In the genomic region with DNA sequence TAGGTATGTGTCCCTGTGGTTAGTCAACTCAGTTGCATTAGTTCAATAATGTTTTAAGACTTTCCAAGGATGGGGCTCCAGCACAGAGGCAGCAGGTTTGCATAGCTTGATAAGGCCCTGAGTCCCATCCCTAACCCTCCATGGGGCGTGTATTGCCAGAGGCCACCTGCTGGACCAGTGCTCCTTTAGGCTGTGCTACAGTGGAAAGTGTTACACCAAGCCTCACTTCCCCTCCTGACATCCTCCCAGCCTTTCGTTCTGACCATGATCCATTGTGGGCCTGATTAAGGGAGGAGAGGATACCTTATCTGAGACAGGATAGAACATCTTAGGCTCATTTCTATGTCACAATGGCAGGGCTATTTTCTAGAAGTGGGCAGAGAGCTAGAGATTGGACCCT, we compare ENCODE assay signal across 20 mouse cellular contexts. TPM values are rescaled to one million over a fixed set of nuclear protein-coding genes. Genes with fewer than 3 reads are reported as not detected.
DNase-seq lines count a peak whose midpoint lies in the region; ATAC-seq lines count a peak whose summit lies in the region.
"Had no signal": no experiment of that assay in that cellular context is flagged by ENCODE, and none has a peak within 500 bp of the region (broad histone marks: within the 10 kb centered on the region; RNA-seq: fewer than 3 reads in every experiment).

No protein-coding gene starts in this region.

- peaks cover 30% of the 10 kb centered on the region for H3K4me1 ChIP-seq in heart, embryonic 10.5 days
- no peaks in the 10 kb centered on the region for H3K4me1 ChIP-seq in midbrain, embryonic 11.5 days (ENCODE audit: control insufficient read depth, insufficient read depth, low read length)
- H3K4me1 ChIP-seq in midbrain, embryonic 15.5 days = no peaks in the 10 kb centered on the region
- H3K4me1 ChIP-seq in liver, embryonic 12.5 days = peaks cover 85% of the 10 kb centered on the region

- ATAC-seq in midbrain, embryonic 11.5 days (ENCODE audit: low FRiP score) = no peak
- no peak for ATAC-seq in midbrain, embryonic 15.5 days (replicated peaks)
- ATAC-seq in liver, embryonic 12.5 days = peak; percentile 83
- ATAC-seq: hindbrain, embryonic 16.5 days had no signal

- H3K36me3 ChIP-seq in heart, embryonic 10.5 days = peaks cover 24% of the 10 kb centered on the region
- H3K36me3 ChIP-seq in midbrain, embryonic 11.5 days (ENCODE audit: control insufficient read depth, insufficient read depth, low read length) = no peaks in the 10 kb centered on the region
- H3K36me3 ChIP-seq in midbrain, embryonic 15.5 days (replicated peaks) = no peaks in the 10 kb centered on the region
- peaks cover 50% of the 10 kb centered on the region for H3K36me3 ChIP-seq in liver, embryonic 12.5 days

- no peak overlapping the region for H3K27ac ChIP-seq in heart, embryonic 10.5 days
- no peak overlapping the region for H3K27ac ChIP-seq in midbrain, embryonic 11.5 days (ENCODE audit: low read depth, low read length)
- no peak overlapping the region for H3K27ac ChIP-seq in midbrain, embryonic 15.5 days
- peak overlapping the region; percentile 96 for H3K27ac ChIP-seq in liver, embryonic 12.5 days
- H3K27ac ChIP-seq: embryonic facial prominence, embryonic 10.5 days; forebrain, embryonic 10.5 days; neural tube, embryonic 15.5 days had no signal

- H3K4me2 ChIP-seq in midbrain, embryonic 11.5 days = no peak overlapping the region
- no peak overlapping the region for H3K4me2 ChIP-seq in midbrain, embryonic 15.5 days
- H3K4me2 ChIP-seq in liver, embryonic 12.5 days = peak overlapping the region; percentile 74
- H3K4me2 ChIP-seq: neural tube, embryonic 15.5 days had no signal

- no peak overlapping the region for H3K4me3 ChIP-seq in heart, embryonic 10.5 days
- no peak overlapping the region for H3K4me3 ChIP-seq in midbrain, embryonic 11.5 days (ENCODE audit: low read depth, low read length)
- no peak overlapping the region for H3K4me3 ChIP-seq in midbrain, embryonic 15.5 days
- peak overlapping the region; percentile 32 for H3K4me3 ChIP-seq in liver, embryonic 12.5 days
- H3K4me3 ChIP-seq: embryonic facial prominence, embryonic 10.5 days; forebrain, embryonic 10.5 days; megakaryocyte, embryonic 14.5 days; neural tube, embryonic 15.5 days had no signal

- H3K27me3 ChIP-seq in heart, embryonic 10.5 days (ENCODE audit: insufficient read depth, poor library complexity, severe bottlenecking) = no peaks in the 10 kb centered on the region
- no peaks in the 10 kb centered on the region for H3K27me3 ChIP-seq in midbrain, embryonic 11.5 days (ENCODE audit: control insufficient read depth, insufficient read depth, low read length)
- H3K27me3 ChIP-seq in midbrain, embryonic 15.5 days (replicated peaks) = no peaks in the 10 kb centered on the region
- H3K27me3 ChIP-seq in liver, embryonic 12.5 days (replicated peaks) = no peaks in the 10 kb centered on the region
- H3K27me3 ChIP-seq: megakaryocyte, embryonic 14.5 days; neural tube, embryonic 15.5 days had no signal

- H3K9me3 ChIP-seq in heart, embryonic 10.5 days = no peaks in the 10 kb centered on the region
- H3K9me3 ChIP-seq in midbrain, embryonic 11.5 days (ENCODE audit: control insufficient read depth, low read length) = no peaks in the 10 kb centered on the region
- H3K9me3 ChIP-seq in midbrain, embryonic 15.5 days = no peaks in the 10 kb centered on the region
- H3K9me3 ChIP-seq in liver, embryonic 12.5 days (replicated peaks) = 0 out of 2 replicates have a peak, but pooled peaks cover 6% of the 10 kb centered on the region
- H3K9me3 ChIP-seq: embryonic facial prominence, embryonic 10.5 days; megakaryocyte, embryonic 14.5 days; neural tube, embryonic 15.5 days had no signal

- 55% methylated on average over 2 of the region's 2 CpGs for WGBS in heart, embryonic 10.5 days
- 93% methylated on average over 2 of the region's 2 CpGs for WGBS in midbrain, embryonic 11.5 days
- WGBS in midbrain, embryonic 15.5 days = 88% methylated on average over 2 of the region's 2 CpGs
- WGBS in liver, embryonic 12.5 days (ENCODE audit: insufficient replicate concordance) = 31% methylated on average over 2 of the region's 2 CpGs

- no peak overlapping the region for H3K9ac ChIP-seq in midbrain, embryonic 11.5 days (ENCODE audit: low read length)
- H3K9ac ChIP-seq in midbrain, embryonic 15.5 days = no peak overlapping the region
- H3K9ac ChIP-seq in liver, embryonic 12.5 days = peak overlapping the region; percentile 59
- H3K9ac ChIP-seq: neural tube, embryonic 15.5 days had no signal

- peak; percentile 76 for DNase-seq in heart, embryonic 10.5 days (ENCODE audit: low spot score)
- DNase-seq in heart, adult 11 months = no peak
- peak; percentile 79 for DNase-seq in midbrain, embryonic 11.5 days (ENCODE audit: low spot score, missing footprints)
- peak; percentile 67 to 73 for DNase-seq in spleen, postnatal 4 days (ENCODE audit: low spot score in 2 of 2)
- no peak for DNase-seq in thymus, postnatal 10 days (ENCODE audit: low spot score in 2 of 2)
- DNase-seq in right cerebral cortex, adult 2 months (ENCODE audit: low spot score in 2 of 2) = no peak
- DNase-seq: adrenal gland, adult 2 months; cerebellum, postnatal 10 days; heart, adult 18-20 months; layer of hippocampus, adult 9-11 months; lung, adult 2 months; right cerebral cortex, adult 18-20 months; thymus, postnatal 25 days had no signal

RNA-seq across cellular contexts. Expression of a gene that starts 19.4 kb away (rescaled TPM):
- polyA plus RNA-seq in heart, embryonic 10.5 days (2016; fragmentation: Nextera tagmentation; extraction: Ambion mirVana) = 4.4 and 5.3 TPM in 2 replicates
- polyA plus RNA-seq in midbrain, embryonic 11.5 days (2014; fragmentation: Nextera tagmentation; extraction: Ambion mirVana) = 1.7 and 2.2 TPM in 2 replicates
- 4.7 and 5.9 TPM in 2 replicates for polyA plus RNA-seq in midbrain, embryonic 15.5 days (2015; fragmentation: Nextera tagmentation; extraction: Ambion mirVana)
- 17.8 and 18.2 TPM in 2 replicates for polyA plus RNA-seq in liver, embryonic 12.5 days (2016; fragmentation: Nextera tagmentation; extraction: Ambion mirVana)

Comparison
In these comparisons a context has a peak if more than half of its experiments do, and no peak if none do; other contexts are left out.
1. DNase-seq: peak in heart, embryonic 10.5 days (single experiment), midbrain, embryonic 11.5 days (single experiment) and spleen, postnatal 4 days (2 of 2); none in heart, adult 11 months (single experiment), thymus, postnatal 10 days (0 of 2) and right cerebral cortex, adult 2 months (0 of 2).